Mouse (Mus musculus) heart, adult 8-10 months (tissue): ENCODE measurements around the gene Pde9a. TPM values are rescaled to one million over a fixed set of nuclear protein-coding genes. Genes with fewer than 3 reads are reported as not detected.
A peak's percentile ranks its signal among the peaks of the same experiment; 100 is the strongest.
"Not testable (repeated sequence)": the region's sequence is repeated elsewhere in the genome, so short reads cannot be mapped to it uniquely, and the experiment has no call there.

Source experiments
- DNase-seq: peaks from one replicate; pipeline ENCODE4 v3.0.0; 2022; ENCODE audit warnings: low spot score
- total RNA-seq, 4 experiments: library from RNA; stranded (reverse); gene quantifications; 2 replicates each; pipeline ENCODE4 v1.2.4; 2022

Gene Pde9a
- 1 to 10 TPM; 3.1 to 5.5 (median 4.2) TPM for total RNA-seq

GRCm38 (mm10) chr17:31385671-31386665, at the start of gene Pde9a:
Gene Pde9a, plus strand, starts transcription at chr17:31386210.
- DNase-seq = peak; percentile 30

GRCm38 (mm10) chr17:31339769-31340168, 46.2 kb upstream of the Pde9a start:
- no peak for DNase-seq

DNA sequence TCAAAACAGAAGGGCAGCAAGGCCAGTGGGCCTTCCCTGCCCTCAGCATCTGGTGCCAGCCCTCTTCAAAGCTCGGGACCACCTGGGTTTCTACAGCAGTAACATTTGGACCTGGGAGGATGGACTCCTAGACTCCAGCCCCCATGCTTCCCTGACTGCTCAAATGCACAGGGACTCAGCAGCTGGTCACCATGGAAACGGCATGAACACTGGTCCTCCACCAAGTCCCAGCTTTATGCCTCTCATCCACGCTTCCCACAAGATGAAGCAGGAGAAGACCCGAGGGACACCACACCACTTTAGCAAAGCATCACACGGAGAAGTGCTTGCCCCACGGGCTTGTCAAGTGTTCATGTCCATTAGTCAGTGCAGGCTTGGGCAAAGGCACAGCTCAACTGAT, 43.8 kb upstream of the Pde9a start:
- DNase-seq = no peak

GRCm38 (mm10) chr17:31344172-31344801, 41.7 kb upstream of the Pde9a start:
- DNase-seq = peak; percentile 60

DNA sequence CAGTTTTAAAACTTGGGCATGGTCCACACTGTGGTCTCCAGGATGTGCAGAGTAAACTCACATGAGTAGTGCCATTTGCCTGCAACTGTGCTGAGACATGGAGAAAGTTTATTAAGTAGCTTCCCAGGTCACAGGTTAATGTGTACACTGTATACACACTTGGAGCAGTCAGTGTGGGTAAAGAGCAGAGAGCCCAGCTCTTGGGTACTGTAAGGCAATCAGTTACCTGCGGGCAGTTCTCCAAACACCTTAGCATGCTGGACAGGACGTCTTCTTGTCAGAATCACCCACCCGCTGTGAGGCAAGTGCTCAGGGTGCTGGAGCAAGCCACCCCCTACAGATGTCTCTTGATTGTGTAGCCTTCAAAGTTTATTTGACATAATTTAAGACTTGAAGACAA, 41.2 kb upstream of the Pde9a start:
- no peak for DNase-seq

GRCm38 (mm10) chr17:31348129-31348528, 37.9 kb upstream of the Pde9a start:
- DNase-seq = no peak

DNA sequence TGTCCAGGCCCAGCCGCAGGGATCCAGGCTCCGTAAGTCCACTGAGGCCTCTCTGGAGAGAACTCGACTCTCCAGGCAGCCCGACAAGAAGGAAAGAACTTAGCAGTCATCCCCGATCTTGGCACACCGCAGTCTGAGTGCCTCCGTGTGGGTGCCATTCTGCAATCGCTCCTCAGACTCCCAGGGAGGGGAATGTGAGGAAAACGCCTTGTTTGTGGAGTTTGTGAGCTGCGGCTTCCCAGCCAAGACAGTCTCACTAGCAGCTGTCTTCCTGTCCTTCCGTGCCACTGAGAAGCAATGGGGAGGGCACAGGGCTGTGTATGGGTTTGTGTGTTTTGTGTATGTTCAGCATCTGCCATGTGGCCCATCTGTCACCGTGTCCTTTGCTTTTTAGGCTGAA, 36.6 kb upstream of the Pde9a start:
- DNase-seq = no peak

DNA sequence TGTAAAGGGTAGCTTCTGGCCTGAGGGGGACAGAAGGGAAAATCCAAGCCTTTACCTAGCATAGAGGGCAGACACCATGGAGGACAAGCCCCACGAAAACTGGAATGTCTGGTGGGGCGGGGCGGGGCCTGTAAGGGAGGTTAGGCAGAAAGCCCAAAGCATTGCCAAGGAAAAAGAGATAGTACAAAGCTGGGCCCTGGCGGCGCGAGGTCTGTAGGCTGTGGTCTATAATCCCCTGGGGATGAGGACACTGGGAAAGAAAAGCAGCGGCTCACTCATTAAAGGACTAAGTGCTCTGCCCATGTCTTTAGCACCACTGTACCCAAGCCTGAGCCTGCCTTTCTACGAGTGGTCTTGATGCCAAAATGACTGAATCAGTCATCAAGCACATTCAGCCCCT, 34.0 kb upstream of the Pde9a start:
- no peak for DNase-seq

- no peak for DNase-seq
These were observed 32.8 kb upstream of the Pde9a start for GRCm38 (mm10) chr17:31353255-31353654.

DNA sequence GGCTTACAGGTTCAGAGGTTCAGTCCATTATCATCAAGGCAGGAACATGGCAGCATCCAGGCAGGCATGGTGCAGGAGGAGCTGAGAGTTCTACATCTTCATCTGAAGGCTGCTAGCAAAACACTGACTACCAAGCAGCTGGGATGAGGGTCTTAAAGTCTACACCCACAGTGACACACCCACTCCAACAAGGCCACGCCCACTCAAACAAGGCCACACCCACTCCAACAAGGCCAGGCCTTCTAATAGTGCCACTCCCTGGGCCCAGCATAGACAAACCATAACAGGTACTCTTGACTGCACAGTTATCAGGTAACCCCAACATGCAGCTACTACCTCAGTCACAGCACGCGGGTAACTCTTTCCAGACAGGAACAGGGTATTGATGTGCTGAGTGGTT, 31.3 kb upstream of the Pde9a start:
- not testable (repeated sequence) for DNase-seq

DNA sequence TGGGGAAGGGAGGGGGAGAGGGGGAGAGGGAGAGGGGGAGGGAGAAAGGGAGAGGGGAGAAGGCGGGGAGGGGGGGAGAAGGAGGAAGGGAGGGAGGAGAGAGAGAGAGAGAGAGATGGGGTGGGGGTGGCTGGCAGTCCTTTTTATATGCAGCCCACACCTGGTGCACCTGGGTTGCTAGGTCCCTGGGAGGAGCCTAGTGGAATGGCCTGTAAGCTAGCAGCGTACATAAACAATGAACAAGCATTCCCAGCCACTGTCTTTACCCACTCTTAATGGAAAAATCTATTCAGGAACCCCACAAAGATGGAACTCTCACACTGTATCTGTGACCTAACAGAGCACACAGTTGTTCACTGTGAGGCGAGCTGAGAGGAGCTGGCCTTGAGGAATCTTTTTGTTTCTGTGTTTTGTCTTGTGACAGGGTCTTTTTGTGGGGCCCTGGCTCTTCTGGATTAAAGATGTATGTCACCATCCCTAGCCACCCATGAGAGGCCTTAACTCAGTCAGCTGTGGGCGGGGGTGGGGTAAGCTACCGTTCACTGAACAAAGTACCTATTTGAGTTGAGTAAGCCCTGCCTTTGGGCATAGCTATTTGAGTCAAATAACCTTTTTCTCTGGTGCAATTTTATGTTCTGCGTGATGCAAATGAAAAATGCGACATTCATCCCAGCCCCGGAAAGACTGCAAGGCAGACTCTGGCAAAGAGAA, 30.1 kb upstream of the Pde9a start:
- no peak for DNase-seq

GRCm38 (mm10) chr17:31360582-31360981, 25.4 kb upstream of the Pde9a start:
- DNase-seq = no peak

DNA sequence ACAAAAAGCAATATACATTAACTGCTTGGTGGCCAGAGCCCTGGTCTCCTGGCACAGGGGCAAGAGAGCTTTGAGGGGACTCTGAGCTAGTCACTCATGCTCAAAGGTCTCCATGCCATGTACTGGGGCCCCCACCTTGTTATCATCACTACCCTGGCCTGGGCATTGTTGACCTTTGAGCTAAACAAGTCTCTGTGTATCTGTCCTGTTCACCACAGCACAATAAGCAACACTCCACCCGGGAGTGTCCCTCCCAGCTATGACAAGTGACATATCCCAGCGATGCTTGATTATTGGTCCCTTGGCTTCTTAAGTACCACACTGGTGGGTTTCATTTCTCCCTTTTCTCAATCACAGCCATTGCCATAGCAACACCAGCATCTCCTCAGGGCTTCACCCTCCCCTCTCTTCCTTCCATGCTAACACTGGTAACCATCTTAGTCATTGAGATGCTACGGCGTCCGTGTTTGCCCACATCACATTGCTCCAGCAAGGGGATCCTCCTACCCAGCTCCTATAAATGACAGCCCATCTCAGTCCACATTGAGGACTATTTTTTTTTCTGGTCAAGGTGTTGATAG, 20.3 kb upstream of the Pde9a start:
- DNase-seq = no peak

DNA sequence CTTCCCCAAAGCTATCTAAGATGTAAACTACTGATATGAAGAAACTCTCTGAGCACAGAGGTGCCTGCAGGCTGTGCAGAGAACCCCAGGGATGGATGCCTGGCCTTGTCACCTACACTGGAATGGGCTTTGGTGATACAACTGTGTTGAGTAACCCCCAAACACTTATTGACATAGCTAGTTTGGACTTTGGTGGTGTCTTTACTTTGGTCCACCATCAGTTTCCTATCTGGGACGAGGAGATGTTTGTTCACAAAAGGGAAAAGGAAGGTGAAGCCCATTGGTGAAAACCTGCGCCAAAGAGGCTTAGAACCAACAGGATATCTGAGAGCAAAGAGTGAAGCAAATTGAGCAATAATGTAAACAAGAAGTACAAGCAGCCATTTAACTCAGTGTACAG, 15.8 kb upstream of the Pde9a start:
- DNase-seq = no peak

DNA sequence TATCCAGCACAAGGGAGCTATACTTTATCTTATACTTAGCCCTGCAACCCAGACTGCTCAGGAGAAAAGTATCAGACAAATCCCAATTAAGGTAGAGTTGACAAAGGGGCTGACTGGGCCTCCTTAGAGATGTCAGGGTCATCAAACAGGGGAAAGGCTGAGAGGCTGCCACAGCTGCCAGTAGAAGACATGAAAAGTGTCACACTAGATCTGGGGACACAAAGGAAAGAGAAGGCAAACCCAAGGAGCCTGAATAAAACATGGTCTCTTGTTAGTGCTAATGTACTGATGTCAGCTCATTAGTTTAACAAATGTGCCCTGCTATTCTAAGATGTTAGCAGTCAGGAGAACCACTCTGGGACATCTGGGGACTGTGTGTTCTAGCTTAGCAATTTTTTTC, 15.1 kb upstream of the Pde9a start:
- no peak for DNase-seq

DNA sequence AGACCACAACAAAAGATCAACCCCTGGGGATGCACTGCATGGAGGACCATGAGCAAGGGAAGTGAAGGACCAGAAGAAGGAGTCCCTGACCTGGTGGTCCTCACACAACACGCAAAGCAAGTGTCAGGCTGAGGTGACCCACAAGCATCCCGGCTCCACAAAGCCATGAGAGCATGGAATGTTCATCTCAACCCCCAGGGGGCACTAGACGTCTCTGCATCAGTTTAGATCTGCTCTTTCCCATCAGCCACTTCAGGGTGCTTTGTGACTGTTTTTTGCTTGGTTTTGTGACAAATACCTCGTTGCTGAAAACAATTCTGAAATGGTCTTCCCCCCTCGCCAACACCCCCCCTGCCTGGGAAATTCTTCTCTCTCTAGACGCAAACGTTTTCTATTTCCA, 8.0 kb upstream of the Pde9a start:
- peak; percentile 67 for DNase-seq

GRCm38 (mm10) chr17:31378361-31378761, 7.6 kb upstream of the Pde9a start:
- no peak for DNase-seq

GRCm38 (mm10) chr17:31379086-31379485, 6.9 kb upstream of the Pde9a start:
- DNase-seq = no peak

GRCm38 (mm10) chr17:31379863-31380262, 6.1 kb upstream of the Pde9a start:
- DNase-seq = no peak

DNA sequence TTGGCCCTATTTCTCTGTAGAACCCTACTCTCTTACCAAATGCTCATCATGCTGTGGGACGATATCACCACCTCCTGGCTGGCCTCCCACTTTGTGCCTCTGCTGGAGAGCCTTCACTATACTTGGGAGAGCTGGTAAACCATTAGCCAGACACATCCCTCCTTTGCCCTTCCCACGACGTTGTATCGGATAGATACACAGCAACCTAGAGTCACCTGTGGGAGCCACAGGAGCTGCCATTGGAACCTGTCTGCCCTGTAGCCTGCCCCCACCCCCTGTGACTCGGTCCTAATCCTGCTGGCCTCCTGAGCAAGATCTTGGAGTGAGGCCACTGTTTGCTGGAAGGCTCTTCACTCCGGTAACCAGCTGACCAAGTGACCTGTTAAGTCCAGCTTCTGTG, 2.7 kb upstream of the Pde9a start:
- DNase-seq = no peak

DNA sequence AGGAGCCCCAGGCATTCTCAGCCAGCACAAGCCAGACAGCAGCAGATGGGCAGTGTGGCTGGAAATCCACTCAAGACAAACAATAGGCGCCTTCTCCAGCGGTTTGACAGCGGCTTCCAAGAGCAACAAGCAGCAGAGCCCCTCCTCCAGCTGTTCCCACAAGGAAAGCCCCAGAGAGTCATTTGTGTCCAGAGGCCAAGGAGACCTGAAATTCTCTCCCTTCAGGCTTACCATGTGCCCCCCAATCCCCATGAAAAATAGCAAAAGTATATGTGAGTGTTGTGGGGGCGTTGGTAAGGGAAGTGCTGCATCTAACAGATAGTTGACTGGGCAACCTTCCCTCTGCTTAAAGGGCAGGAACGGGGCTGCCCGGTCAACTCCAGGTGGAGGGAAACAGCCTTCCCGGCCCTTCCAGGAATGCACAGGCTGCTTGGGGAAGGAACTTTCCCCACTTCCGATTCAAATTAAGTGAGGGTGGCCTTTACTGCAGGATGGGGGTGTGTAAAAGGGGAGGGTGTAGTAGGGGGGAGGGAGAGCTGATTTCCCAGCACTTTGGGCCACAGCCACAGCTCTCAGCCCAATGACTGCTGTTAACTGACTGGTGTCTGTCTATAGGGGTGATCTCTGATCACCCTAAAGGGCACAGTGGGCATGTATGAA, 912 bp upstream of the Pde9a start:
- peak; percentile 80 for DNase-seq
